Mouse (Mus musculus) ES-E14 (cell line): ENCODE data around the gene Hcn1. TPM values are rescaled to one million over a fixed set of nuclear protein-coding genes. Genes with fewer than 3 reads are reported as not detected.

Experiments
- DNase-seq: peaks from one replicate; pipeline ENCODE4 v3.0.0-alpha.2; 2013; ENCODE audit warnings: low read depth, low spot score
- H3K27ac ChIP-seq: 2 replicates; pipeline ENCODE4 v1.5.1; 2012; ENCODE audit warnings: low read depth, mild to moderate bottlenecking, low read length, moderate library complexity, mixed read lengths; ENCODE audit not compliant: poor library complexity, insufficient read depth, severe bottlenecking
- H3K36me3 ChIP-seq: 2 replicates; pipeline ENCODE4 v1.6.1; 2012; ENCODE audit warnings: mild to moderate bottlenecking, low read length, moderate library complexity, mixed read lengths; ENCODE audit not compliant: control insufficient read depth, poor library complexity, insufficient read depth, severe bottlenecking
- H3K4me1 ChIP-seq, 2 experiments: fragments of 150-350 bp in 1 of 2; sonication (generic) in 1 of 2; 2 replicates each; pipeline ENCODE4 v1.6.1; 2012; ENCODE audit warnings: low read length in 2 of 2, mild to moderate bottlenecking in 1 of 2, mixed read lengths in 1 of 2; ENCODE audit not compliant: control insufficient read depth in 2 of 2, insufficient read depth in 2 of 2, poor library complexity in 1 of 2
- H3K4me3 ChIP-seq, 2 experiments: fragments of 150-350 bp in 1 of 2; sonication (generic) in 1 of 2; 2 replicates each; pipeline ENCODE4 v1.5.1; 2012; ENCODE audit warnings: low read length in 2 of 2, low read depth in 1 of 2, mild to moderate bottlenecking in 1 of 2, mixed read lengths in 1 of 2; ENCODE audit not compliant: insufficient read depth in 1 of 2, poor library complexity in 1 of 2, severe bottlenecking in 1 of 2
- H3K9ac ChIP-seq: 2 replicates; pipeline ENCODE4 v1.6.1; 2012; ENCODE audit warnings: low read depth, mild to moderate bottlenecking, low read length, mixed read lengths; ENCODE audit not compliant: poor library complexity, insufficient read depth, severe bottlenecking
- H3K9me3 ChIP-seq: fragments of 150-350 bp; sonication (generic); 2 replicates; pipeline ENCODE4 v1.6.1; 2012; ENCODE audit warnings: low read depth, mild to moderate bottlenecking, low read length; ENCODE audit not compliant: control insufficient read depth, insufficient read depth
- CHD2 ChIP-seq: IDR thresholded peaks from 2 replicates; pipeline ENCODE4 v1.6.1; 2014; ENCODE audit warnings: mild to moderate bottlenecking, low read depth, low read length, inconsistent platforms
- HCFC1 ChIP-seq: IDR thresholded peaks from 2 replicates; pipeline ENCODE4 v1.6.1; 2012; ENCODE audit warnings: low read length, inconsistent platforms, borderline replicate concordance; ENCODE audit not compliant: insufficient read depth
- MAFK ChIP-seq: IDR thresholded peaks from 2 replicates; pipeline ENCODE4 v1.6.1; 2014; ENCODE audit warnings: mild to moderate bottlenecking, low read depth, low read length, inconsistent platforms; ENCODE audit not compliant: insufficient read depth
- ZC3H11A ChIP-seq: IDR thresholded peaks from 2 replicates; pipeline ENCODE4 v1.6.1; 2012; ENCODE audit warnings: low read depth, mild to moderate bottlenecking, inconsistent platforms, low read length, borderline replicate concordance
- ZNF384 ChIP-seq: IDR thresholded peaks from 2 replicates; pipeline ENCODE4 v1.6.1; 2012; ENCODE audit warnings: low read depth, low read length, inconsistent platforms
- in situ Hi-C, 2 experiments: fragments of 600-800 bp; cut with MboI; formaldehyde crosslinking; loops; one replicate each; pipeline ENCODE4 v1.15.1; 2025; ENCODE audit warnings: low sequenced_read_pairs in 2 of 2, inconsistent platforms in 1 of 2; ENCODE audit not compliant: unreplicated experiment in 2 of 2
- total RNA-seq: library from RNA; depleted of rRNA; stranded (reverse); fragments of 300-350 nt; gene quantifications from 2 replicates; pipeline ENCODE4 v1.2.3, GENCODE M21; 2012

Hcn1 gene
- total RNA-seq, 1 experiment: 0.09 TPM

GRCm38 (mm10) chr13:117836658-117837057, 234.5 kb downstream of the Hcn1 start:
- Histone ChIP-seq H3K36me3 (no peaks in the 10 kb centered on the region), H3K4me1 (no peaks in the 10 kb centered on the region), H3K4me3 (no peak overlapping the region), H3K9me3 (no peaks in the 10 kb centered on the region), H3K27ac (no peak overlapping the region), H3K9ac (no peak overlapping the region)
- TF ChIP-seq HCFC1 (no peak), ZC3H11A (no peak), CHD2 (no peak), MAFK (no peak), ZNF384 (no peak)
- DNase-seq: no peak
- in situ Hi-C loops: no loop called here

GRCm38 (mm10) chr13:117838264-117838663, 236.1 kb downstream of the Hcn1 start:
- Histone ChIP-seq H3K4me3 (no peak overlapping the region), H3K9ac (no peak overlapping the region), H3K4me1 (no peaks in the 10 kb centered on the region), H3K27ac (no peak overlapping the region), H3K36me3 (no peaks in the 10 kb centered on the region), H3K9me3 (no peaks in the 10 kb centered on the region)
- TF ChIP-seq ZNF384 (no peak), CHD2 (no peak), HCFC1 (no peak), ZC3H11A (no peak), MAFK (no peak)
- no peak for DNase-seq
- in situ Hi-C loops: no loop called here

GRCm38 (mm10) chr13:117842366-117842765, 240.2 kb downstream of the Hcn1 start:
- DNase-seq: no peak
- H3K36me3 ChIP-seq: no peaks in the 10 kb centered on the region
- no peak overlapping the region for H3K27ac ChIP-seq
- TF ChIP-seq ZNF384: no peak
- TF ChIP-seq CHD2: no peak
- no peak for TF ChIP-seq ZC3H11A
- no peak for TF ChIP-seq HCFC1
- no peak for TF ChIP-seq MAFK
- H3K9me3 ChIP-seq: no peaks in the 10 kb centered on the region
- no peaks in the 10 kb centered on the region for H3K4me1 ChIP-seq
- H3K9ac ChIP-seq: no peak overlapping the region
- in situ Hi-C loops: no loop called here
- no peak overlapping the region for H3K4me3 ChIP-seq

- no peak overlapping the region for H3K27ac ChIP-seq
- no peak overlapping the region for H3K4me3 ChIP-seq
- H3K9me3 ChIP-seq: no peaks in the 10 kb centered on the region
- in situ Hi-C loops: no loop called here
- no peaks in the 10 kb centered on the region for H3K36me3 ChIP-seq
- TF ChIP-seq ZNF384: no peak
- TF ChIP-seq CHD2: no peak
- TF ChIP-seq HCFC1: no peak
- no peak for TF ChIP-seq MAFK
- TF ChIP-seq ZC3H11A: no peak
- no peak for DNase-seq
- H3K4me1 ChIP-seq: no peaks in the 10 kb centered on the region
- no peak overlapping the region for H3K9ac ChIP-seq
Measured at GRCm38 (mm10) chr13:117847290-117847689, 245.2 kb downstream of the Hcn1 start.

- H3K9ac ChIP-seq: no peak overlapping the region
- no peak for TF ChIP-seq MAFK
- no peak for TF ChIP-seq ZC3H11A
- no peak for TF ChIP-seq CHD2
- TF ChIP-seq ZNF384: no peak
- no peak for TF ChIP-seq HCFC1
- in situ Hi-C loops: no loop called here
- no peak overlapping the region for H3K4me3 ChIP-seq
- H3K9me3 ChIP-seq: no peaks in the 10 kb centered on the region
- H3K4me1 ChIP-seq: no peaks in the 10 kb centered on the region
- H3K27ac ChIP-seq: no peak overlapping the region
- no peaks in the 10 kb centered on the region for H3K36me3 ChIP-seq
- no peak for DNase-seq
Measured at GRCm38 (mm10) chr13:117848757-117849156, 246.6 kb downstream of the Hcn1 start.
